Mouse (Mus musculus) brain, embryonic 14.5 days (tissue): ENCODE data around the gene Calcoco1. TPM values are rescaled to one million over a fixed set of nuclear protein-coding genes. Genes with fewer than 3 reads are reported as not detected.
A peak's percentile ranks its signal among the peaks of the same experiment; 100 is the strongest.

Experiments used
- DNase-seq: peaks from one replicate; pipeline ENCODE4 v3.0.0-alpha.2; 2011; ENCODE audit warnings: low read depth
- CTCF ChIP-seq: fragments of 200-500 bp; IDR thresholded peaks from 2 replicates; pipeline ENCODE4 v1.5.1; 2012; ENCODE audit warnings: inconsistent platforms, mild to moderate bottlenecking, moderate library complexity, borderline replicate concordance; ENCODE audit not compliant: insufficient read depth, insufficient read length; ENCODE audit errors: extremely low read depth
- POLR2A ChIP-seq: fragments of 200-500 bp; IDR thresholded peaks from 2 replicates; pipeline ENCODE4 v1.6.1; 2012; ENCODE audit warnings: mild to moderate bottlenecking, inconsistent platforms, borderline replicate concordance; ENCODE audit not compliant: poor library complexity, insufficient read depth, insufficient read length, severe bottlenecking; ENCODE audit errors: extremely low read depth
- polyA plus RNA-seq: library from polyadenylated mRNA; depleted of rRNA; stranded (reverse); fragments of >200 nt; gene quantifications from 2 replicates; pipeline ENCODE4 v1.2.3, GENCODE M21; 2012

Gene Calcoco1
- polyA plus RNA-seq, 1 experiment, result 48.4 TPM

GRCm38 (mm10) chr15:102705923-102706503 lies 16.0 kb downstream of the Calcoco1 start:
- TF ChIP-seq CTCF (no peak), POLR2A (no peak)
- DNase-seq, result peak; percentile 61

GRCm38 (mm10) chr15:102705226-102705894 lies 16.6 kb downstream of the Calcoco1 start:
- peak; percentile 75 for DNase-seq
- TF ChIP-seq CTCF (no peak), POLR2A (no peak)

- DNase-seq, result no peak
- TF ChIP-seq POLR2A (no peak), CTCF (no peak)
These were observed 17.2 kb downstream of the Calcoco1 start for GRCm38 (mm10) chr15:102704806-102705205.

GRCm38 (mm10) chr15:102702972-102703371 lies 19.0 kb downstream of the Calcoco1 start:
- DNase-seq, result no peak
- TF ChIP-seq CTCF (no peak), POLR2A (no peak)

GRCm38 (mm10) chr15:102698193-102698592 lies 23.8 kb downstream of the Calcoco1 start:
- DNase-seq, result peak; percentile 83
- TF ChIP-seq CTCF (peak; percentile 98), POLR2A (no peak)

- TF ChIP-seq POLR2A, result no peak
- TF ChIP-seq CTCF, result no peak
- no peak for DNase-seq
These were observed 25.1 kb downstream of the Calcoco1 start for GRCm38 (mm10) chr15:102696899-102697298.

- no peak for TF ChIP-seq CTCF
- no peak for TF ChIP-seq POLR2A
- peak; percentile 95 for DNase-seq
These were observed 28.4 kb downstream of the Calcoco1 start for GRCm38 (mm10) chr15:102693600-102693999.

- peak; percentile 40; the same call in 1 of the 2 replicates for TF ChIP-seq POLR2A
- TF ChIP-seq CTCF, result peak; percentile 72
- DNase-seq, result peak; percentile 92
These were observed 29.0 kb downstream of the Calcoco1 start for GRCm38 (mm10) chr15:102692991-102693411.

- peak; percentile 67 for DNase-seq
- TF ChIP-seq CTCF, result no peak
- TF ChIP-seq POLR2A, result no peak
These were observed 29.6 kb downstream of the Calcoco1 start for GRCm38 (mm10) chr15:102692321-102692804.

- DNase-seq, result peak; percentile 72
- TF ChIP-seq CTCF (no peak), POLR2A (no peak)
These were observed 36.2 kb downstream of the Calcoco1 start for GRCm38 (mm10) chr15:102685791-102686190.

GRCm38 (mm10) chr15:102683670-102684069 lies 38.3 kb downstream of the Calcoco1 start:
- TF ChIP-seq POLR2A (no peak), CTCF (peak; percentile 58)
- no peak for DNase-seq

GRCm38 (mm10) chr15:102676345-102676744 lies 45.6 kb downstream of the Calcoco1 start:
- no peak for DNase-seq
- no peak for TF ChIP-seq POLR2A
- peak; percentile 14; the same call in 1 of the 2 replicates for TF ChIP-seq CTCF

- peak; percentile 94 for DNase-seq
- TF ChIP-seq CTCF (no peak), POLR2A (no peak)
These were observed 48.4 kb downstream of the Calcoco1 start for GRCm38 (mm10) chr15:102673548-102673947.
